Mouse (Mus musculus): Measurements from ENCODE around the gene Camta1. TPM values are rescaled to one million over a fixed set of nuclear protein-coding genes. Genes with fewer than 3 reads are reported as not detected.
A peak's percentile ranks its signal among the peaks of the same experiment; 100 is the strongest.

Camta1 gene
- polyA plus RNA-seq, 1 experiment from 2014 or later = 81.8 TPM

GRCm38 (mm10) chr4:151200316-151200715 lies 661.4 kb downstream of the Camta1 start:
- Histone ChIP-seq H3K4me2 (ENCODE audit: low read depth, low read length) (no peak overlapping the region), H3K36me3 (ENCODE audit: control insufficient read depth, insufficient read depth, low read length) (no peaks in the 10 kb centered on the region), H3K4me3 (replicated peaks; ENCODE audit: low read length) (no peak overlapping the region), H3K9ac (ENCODE audit: low read length) (no peak overlapping the region), H3K4me1 (ENCODE audit: control insufficient read depth, insufficient read depth, low read length) (no peaks in the 10 kb centered on the region), H3K27me3 (ENCODE audit: control insufficient read depth, insufficient read depth, low read length) (no peaks in the 10 kb centered on the region), H3K27ac (ENCODE audit: low read length) (no peak overlapping the region), H3K9me3 (replicated peaks; ENCODE audit: control insufficient read depth, low read length) (no peaks in the 10 kb centered on the region)
- ATAC-seq (ENCODE audit: insufficient read depth, low FRiP score) = no peak
- 78% methylated on average over 9 of the region's 9 CpGs for WGBS

- Histone ChIP-seq H3K27me3 (ENCODE audit: control insufficient read depth, insufficient read depth, low read length) (no peaks in the 10 kb centered on the region), H3K9ac (ENCODE audit: low read length) (no peak overlapping the region), H3K4me1 (ENCODE audit: control insufficient read depth, insufficient read depth, low read length) (no peaks in the 10 kb centered on the region), H3K27ac (ENCODE audit: low read length) (no peak overlapping the region), H3K4me2 (ENCODE audit: low read depth, low read length) (no peak overlapping the region), H3K9me3 (replicated peaks; ENCODE audit: control insufficient read depth, low read length) (no peaks in the 10 kb centered on the region), H3K36me3 (ENCODE audit: control insufficient read depth, insufficient read depth, low read length) (no peaks in the 10 kb centered on the region), H3K4me3 (replicated peaks; ENCODE audit: low read length) (no peak overlapping the region)
- WGBS = 32% methylated on average over 10 of the region's 10 CpGs
- ATAC-seq (ENCODE audit: insufficient read depth, low FRiP score) = no peak
Measured at GRCm38 (mm10) chr4:151195126-151195525, 666.5 kb downstream of the Camta1 start.

- no peaks in the 10 kb centered on the region for H3K4me1 ChIP-seq (ENCODE audit: control insufficient read depth, insufficient read depth, low read length)
- H3K36me3 ChIP-seq (ENCODE audit: control insufficient read depth, insufficient read depth, low read length) = no peaks in the 10 kb centered on the region
- no peak overlapping the region for H3K4me2 ChIP-seq (ENCODE audit: low read depth, low read length)
- H3K27me3 ChIP-seq (ENCODE audit: control insufficient read depth, insufficient read depth, low read length) = no peaks in the 10 kb centered on the region
- WGBS = 42% methylated on average over 4 of the region's 4 CpGs
- no peak overlapping the region for H3K4me3 ChIP-seq (replicated peaks; ENCODE audit: low read length)
- no peak for ATAC-seq (ENCODE audit: insufficient read depth, low FRiP score)
- H3K27ac ChIP-seq (ENCODE audit: low read length) = no peak overlapping the region
- no peak overlapping the region for H3K9ac ChIP-seq (ENCODE audit: low read length)
- no peaks in the 10 kb centered on the region for H3K9me3 ChIP-seq (replicated peaks; ENCODE audit: control insufficient read depth, low read length)
Measured at GRCm38 (mm10) chr4:151194715-151195097, 667.0 kb downstream of the Camta1 start.

GRCm38 (mm10) chr4:151194030-151194714 lies 667.5 kb downstream of the Camta1 start:
- H3K9me3 ChIP-seq (replicated peaks; ENCODE audit: control insufficient read depth, low read length) = no peaks in the 10 kb centered on the region
- 52% methylated on average over 11 of the region's 11 CpGs for WGBS
- H3K27me3 ChIP-seq (ENCODE audit: control insufficient read depth, insufficient read depth, low read length) = no peaks in the 10 kb centered on the region
- no peak overlapping the region for H3K4me2 ChIP-seq (ENCODE audit: low read depth, low read length)
- no peak for ATAC-seq (ENCODE audit: insufficient read depth, low FRiP score)
- no peak overlapping the region for H3K4me3 ChIP-seq (replicated peaks; ENCODE audit: low read length)
- H3K4me1 ChIP-seq (ENCODE audit: control insufficient read depth, insufficient read depth, low read length) = no peaks in the 10 kb centered on the region
- no peak overlapping the region for H3K27ac ChIP-seq (ENCODE audit: low read length)
- no peak overlapping the region for H3K9ac ChIP-seq (ENCODE audit: low read length)
- no peaks in the 10 kb centered on the region for H3K36me3 ChIP-seq (ENCODE audit: control insufficient read depth, insufficient read depth, low read length)

GRCm38 (mm10) chr4:151186447-151186846 lies 675.2 kb downstream of the Camta1 start:
- ATAC-seq (ENCODE audit: insufficient read depth, low FRiP score) = 0 out of 2 replicates have a peak, but pooled peaks have one; percentile 29
- H3K4me2 ChIP-seq (ENCODE audit: low read depth, low read length) = no peak overlapping the region
- H3K4me1 ChIP-seq (ENCODE audit: control insufficient read depth, insufficient read depth, low read length) = no peaks in the 10 kb centered on the region
- no peak overlapping the region for H3K4me3 ChIP-seq (replicated peaks; ENCODE audit: low read length)
- no peak overlapping the region for H3K27ac ChIP-seq (ENCODE audit: low read length)
- H3K9ac ChIP-seq (ENCODE audit: low read length) = no peak overlapping the region
- no peaks in the 10 kb centered on the region for H3K36me3 ChIP-seq (ENCODE audit: control insufficient read depth, insufficient read depth, low read length)
- no peaks in the 10 kb centered on the region for H3K27me3 ChIP-seq (ENCODE audit: control insufficient read depth, insufficient read depth, low read length)
- WGBS = 7% methylated on average over 8 of the region's 8 CpGs
- H3K9me3 ChIP-seq (replicated peaks; ENCODE audit: control insufficient read depth, low read length) = no peaks in the 10 kb centered on the region

GRCm38 (mm10) chr4:151185750-151186149 lies 675.9 kb downstream of the Camta1 start:
- 15% methylated on average over 1 of the region's 1 CpGs for WGBS
- Histone ChIP-seq H3K9ac (ENCODE audit: low read length) (no peak overlapping the region), H3K27me3 (ENCODE audit: control insufficient read depth, insufficient read depth, low read length) (no peaks in the 10 kb centered on the region), H3K27ac (ENCODE audit: low read length) (no peak overlapping the region), H3K36me3 (ENCODE audit: control insufficient read depth, insufficient read depth, low read length) (no peaks in the 10 kb centered on the region), H3K9me3 (replicated peaks; ENCODE audit: control insufficient read depth, low read length) (no peaks in the 10 kb centered on the region), H3K4me1 (ENCODE audit: control insufficient read depth, insufficient read depth, low read length) (peaks cover 2% of the 10 kb centered on the region; the same call in 1 of the 2 replicates), H3K4me3 (replicated peaks; ENCODE audit: low read length) (no peak overlapping the region), H3K4me2 (ENCODE audit: low read depth, low read length) (no peak overlapping the region)
- no peak for ATAC-seq (ENCODE audit: insufficient read depth, low FRiP score)

GRCm38 (mm10) chr4:151180394-151180902 lies 681.2 kb downstream of the Camta1 start:
- WGBS = 7% methylated on average over 7 of the region's 7 CpGs
- no peaks in the 10 kb centered on the region for H3K27me3 ChIP-seq (ENCODE audit: control insufficient read depth, insufficient read depth, low read length)
- no peaks in the 10 kb centered on the region for H3K9me3 ChIP-seq (replicated peaks; ENCODE audit: control insufficient read depth, low read length)
- H3K4me2 ChIP-seq (ENCODE audit: low read depth, low read length) = no peak overlapping the region
- peaks cover 21% of the 10 kb centered on the region for H3K4me1 ChIP-seq (ENCODE audit: control insufficient read depth, insufficient read depth, low read length)
- ATAC-seq (ENCODE audit: insufficient read depth, low FRiP score) = peak; percentile 70
- no peak overlapping the region for H3K4me3 ChIP-seq (replicated peaks; ENCODE audit: low read length)
- no peaks in the 10 kb centered on the region for H3K36me3 ChIP-seq (ENCODE audit: control insufficient read depth, insufficient read depth, low read length)
- peak overlapping the region; percentile 52; the same call in 1 of the 2 replicates for H3K27ac ChIP-seq (ENCODE audit: low read length)
- H3K9ac ChIP-seq (ENCODE audit: low read length) = no peak overlapping the region

GRCm38 (mm10) chr4:151179639-151180038 lies 682.0 kb downstream of the Camta1 start:
- peaks cover 21% of the 10 kb centered on the region for H3K4me1 ChIP-seq (ENCODE audit: control insufficient read depth, insufficient read depth, low read length)
- H3K9me3 ChIP-seq (replicated peaks; ENCODE audit: control insufficient read depth, low read length) = no peaks in the 10 kb centered on the region
- ATAC-seq (ENCODE audit: insufficient read depth, low FRiP score) = no peak
- 24% methylated on average over 3 of the region's 3 CpGs for WGBS
- H3K27ac ChIP-seq (ENCODE audit: low read length) = peak overlapping the region; percentile 44
- no peak overlapping the region for H3K4me2 ChIP-seq (ENCODE audit: low read depth, low read length)
- H3K9ac ChIP-seq (ENCODE audit: low read length) = no peak overlapping the region
- no peaks in the 10 kb centered on the region for H3K27me3 ChIP-seq (ENCODE audit: control insufficient read depth, insufficient read depth, low read length)
- H3K4me3 ChIP-seq (replicated peaks; ENCODE audit: low read length) = no peak overlapping the region
- H3K36me3 ChIP-seq (ENCODE audit: control insufficient read depth, insufficient read depth, low read length) = no peaks in the 10 kb centered on the region

GRCm38 (mm10) chr4:151178970-151179378 lies 682.7 kb downstream of the Camta1 start:
- peaks cover 21% of the 10 kb centered on the region for H3K4me1 ChIP-seq (ENCODE audit: control insufficient read depth, insufficient read depth, low read length)
- no peak overlapping the region for H3K4me2 ChIP-seq (ENCODE audit: low read depth, low read length)
- H3K9me3 ChIP-seq (replicated peaks; ENCODE audit: control insufficient read depth, low read length) = no peaks in the 10 kb centered on the region
- no peak for ATAC-seq (ENCODE audit: insufficient read depth, low FRiP score)
- H3K27me3 ChIP-seq (ENCODE audit: control insufficient read depth, insufficient read depth, low read length) = no peaks in the 10 kb centered on the region
- peak overlapping the region; percentile 44 for H3K27ac ChIP-seq (ENCODE audit: low read length)
- 33% methylated on average over 8 of the region's 8 CpGs for WGBS
- H3K9ac ChIP-seq (ENCODE audit: low read length) = no peak overlapping the region
- no peak overlapping the region for H3K4me3 ChIP-seq (replicated peaks; ENCODE audit: low read length)
- H3K36me3 ChIP-seq (ENCODE audit: control insufficient read depth, insufficient read depth, low read length) = no peaks in the 10 kb centered on the region
